Mouse (Mus musculus): Measurements from ENCODE around the gene Usp36. TPM values are rescaled to one million over a fixed set of nuclear protein-coding genes. Genes with fewer than 3 reads are reported as not detected.

The Usp36 gene
- total RNA-seq, 2 experiments from 2014 or later, result 0.91 to 2.9 TPM

GRCm38 (mm10) chr11:118254159-118254951, 35.7 kb downstream of the Usp36 start:
- ATAC-seq (replicated peaks; ENCODE audit: low FRiP score, poor library complexity, severe bottlenecking), result no peak

GRCm38 (mm10) chr11:118253447-118254158, 36.4 kb downstream of the Usp36 start:
- ATAC-seq (replicated peaks; ENCODE audit: low FRiP score, poor library complexity, severe bottlenecking), result no peak

GRCm38 (mm10) chr11:118249012-118249383, 41.0 kb downstream of the Usp36 start:
- 0 out of 2 replicates have a peak, but pooled peaks have one; percentile 5 for ATAC-seq (replicated peaks; ENCODE audit: low FRiP score, poor library complexity, severe bottlenecking)

- peak; percentile 91 for ATAC-seq (replicated peaks; ENCODE audit: low FRiP score, poor library complexity, severe bottlenecking)
Measured at GRCm38 (mm10) chr11:118248150-118249011, 41.7 kb downstream of the Usp36 start, which contains the start of gene Cyth1. TSS of gene Cyth1 (minus strand) at chr11:118248592.

GRCm38 (mm10) chr11:118247359-118248095, 42.5 kb downstream of the Usp36 start:
- ATAC-seq (replicated peaks; ENCODE audit: low FRiP score, poor library complexity, severe bottlenecking), result peak; percentile 21; the same call in 1 of the 2 replicates

GRCm38 (mm10) chr11:118246724-118247123, 43.3 kb downstream of the Usp36 start:
- ATAC-seq (replicated peaks; ENCODE audit: low FRiP score, poor library complexity, severe bottlenecking), result no peak

GRCm38 (mm10) chr11:118245130-118245529, 44.9 kb downstream of the Usp36 start:
- ATAC-seq (replicated peaks; ENCODE audit: low FRiP score, poor library complexity, severe bottlenecking), result no peak

- ATAC-seq (replicated peaks; ENCODE audit: low FRiP score, poor library complexity, severe bottlenecking), result no peak
Measured at GRCm38 (mm10) chr11:118243627-118244261, 46.3 kb downstream of the Usp36 start.

- no peak for ATAC-seq (replicated peaks; ENCODE audit: low FRiP score, poor library complexity, severe bottlenecking)
Measured at GRCm38 (mm10) chr11:118242506-118242905, 47.5 kb downstream of the Usp36 start.

- ATAC-seq (replicated peaks; ENCODE audit: low FRiP score, poor library complexity, severe bottlenecking), result no peak
Measured at GRCm38 (mm10) chr11:118240388-118240787, 49.7 kb downstream of the Usp36 start.

- ATAC-seq (replicated peaks; ENCODE audit: low FRiP score, poor library complexity, severe bottlenecking), result no peak
Measured at GRCm38 (mm10) chr11:118239281-118240198, 50.5 kb downstream of the Usp36 start.

GRCm38 (mm10) chr11:118236520-118237190, 53.4 kb downstream of the Usp36 start:
- ATAC-seq (replicated peaks; ENCODE audit: low FRiP score, poor library complexity, severe bottlenecking), result no peak

- no peak for ATAC-seq (replicated peaks; ENCODE audit: low FRiP score, poor library complexity, severe bottlenecking)
Measured at GRCm38 (mm10) chr11:118234929-118235328, 55.1 kb downstream of the Usp36 start.

- ATAC-seq (replicated peaks; ENCODE audit: low FRiP score, poor library complexity, severe bottlenecking), result no peak
Measured at GRCm38 (mm10) chr11:118234500-118234899, 55.5 kb downstream of the Usp36 start.

- ATAC-seq (replicated peaks; ENCODE audit: low FRiP score, poor library complexity, severe bottlenecking), result no peak
Measured at GRCm38 (mm10) chr11:118233924-118234323, 56.1 kb downstream of the Usp36 start.

- ATAC-seq (replicated peaks; ENCODE audit: low FRiP score, poor library complexity, severe bottlenecking), result peak; percentile 60; the same call in 1 of the 2 replicates
Measured at GRCm38 (mm10) chr11:118232314-118232831, 57.7 kb downstream of the Usp36 start.

GRCm38 (mm10) chr11:118229941-118230340, 60.1 kb downstream of the Usp36 start:
- no peak for ATAC-seq (replicated peaks; ENCODE audit: low FRiP score, poor library complexity, severe bottlenecking)
